Mouse (Mus musculus): Measurements from ENCODE around the gene Sirpb1b. TPM values are rescaled to one million over a fixed set of nuclear protein-coding genes. Genes with fewer than 3 reads are reported as not detected.
"Not testable (repeated sequence)": the region's sequence is repeated elsewhere in the genome, so short reads cannot be mapped to it uniquely, and the experiment has no call there.

Gene Sirpb1b
- polyA plus RNA-seq, 1 experiment from 2014 or later = not detected

DNA sequence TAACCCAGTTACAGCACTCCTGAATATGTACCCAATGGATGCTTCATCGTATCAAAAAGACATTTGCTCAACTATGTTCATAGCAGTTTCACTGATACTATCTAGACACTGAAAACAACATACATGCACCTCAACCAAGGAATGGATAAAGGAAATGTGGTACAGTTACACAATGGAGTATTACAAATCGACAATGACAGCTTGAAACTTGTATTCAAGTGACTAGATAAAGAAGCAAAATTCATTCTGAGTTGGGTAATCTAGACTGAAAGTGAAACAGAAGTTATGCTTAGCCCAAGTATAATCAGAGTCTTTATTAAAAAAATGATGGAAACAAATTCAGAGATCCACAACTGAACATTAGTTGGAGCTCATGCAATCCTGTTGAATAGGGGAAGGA, 100.0 kb downstream of the Sirpb1b start:
- not testable (repeated sequence) for H3K4me2 ChIP-seq (ENCODE audit: low read length); H3K27ac ChIP-seq (replicated peaks; ENCODE audit: low read depth, low read length); H3K36me3 ChIP-seq (ENCODE audit: control insufficient read depth, insufficient read depth, low read length); H3K9ac ChIP-seq (replicated peaks; ENCODE audit: low read length); H3K4me3 ChIP-seq (replicated peaks; ENCODE audit: low read depth, low read length); H3K27me3 ChIP-seq (ENCODE audit: control insufficient read depth, insufficient read depth, low read length); DNase-seq; H3K4me1 ChIP-seq (ENCODE audit: control insufficient read depth, insufficient read depth, low read length); H3K9me3 ChIP-seq (ENCODE audit: control insufficient read depth, low read length); ATAC-seq (ENCODE audit: low FRiP score, low TSS enrichment)
- WGBS = 88% methylated on average over 1 of the region's 2 CpGs

DNA sequence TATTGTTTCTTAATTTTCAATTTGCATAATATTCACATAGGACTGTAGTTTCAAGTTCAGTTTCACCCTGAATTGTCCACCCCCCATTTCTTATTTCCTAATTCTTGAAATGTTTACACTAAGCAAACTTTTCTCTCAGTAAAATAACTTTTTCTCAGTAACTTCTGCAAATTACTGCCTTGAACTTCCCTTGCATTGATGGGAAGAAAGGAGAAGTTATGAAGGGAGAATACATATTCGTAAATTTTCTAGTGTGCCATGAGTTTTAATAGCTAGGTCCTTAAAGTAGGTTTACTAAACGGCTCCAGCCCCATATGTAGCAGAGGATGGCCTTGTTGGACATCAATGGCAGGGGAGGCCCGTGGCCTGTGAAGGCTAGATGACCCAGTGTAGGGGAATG, 104.7 kb downstream of the Sirpb1b start:
- not testable (repeated sequence) for DNase-seq; H3K4me1 ChIP-seq (ENCODE audit: control insufficient read depth, insufficient read depth, low read length); ATAC-seq (ENCODE audit: low FRiP score, low TSS enrichment); H3K27me3 ChIP-seq (ENCODE audit: control insufficient read depth, insufficient read depth, low read length); H3K27ac ChIP-seq (replicated peaks; ENCODE audit: low read depth, low read length); H3K4me3 ChIP-seq (replicated peaks; ENCODE audit: low read depth, low read length); H3K4me2 ChIP-seq (ENCODE audit: low read length); H3K36me3 ChIP-seq (ENCODE audit: control insufficient read depth, insufficient read depth, low read length); H3K9ac ChIP-seq (replicated peaks; ENCODE audit: low read length); H3K9me3 ChIP-seq (ENCODE audit: control insufficient read depth, low read length)
- 83% methylated on average over 1 of the region's 3 CpGs for WGBS

Other genes starting within 250 kb of the Sirpb1b start
- not detected in 2 replicates for gene Gm9733, start 242.8 kb downstream of the Sirpb1b start, polyA plus RNA-seq (2014; fragmentation: Nextera tagmentation; extraction: Ambion mirVana)
- not detected in 2 replicates for gene Sirpb1a, start 148.5 kb downstream of the Sirpb1b start, polyA plus RNA-seq (2014; fragmentation: Nextera tagmentation; extraction: Ambion mirVana)